Mouse (Mus musculus) midbrain, embryonic 15.5 days (tissue): ENCODE data around the gene Fam178b. TPM values are rescaled to one million over a fixed set of nuclear protein-coding genes. Genes with fewer than 3 reads are reported as not detected.
A peak's percentile ranks its signal among the peaks of the same experiment; 100 is the strongest.

Experiments used
- ATAC-seq: fragments of 200-750 bp; cut with Nextera tagmentation; replicated peaks from 2 replicates; pipeline ENCODE4 v1.8.0; 2017; ENCODE audit warnings: moderate TSS enrichment
- H3K27ac ChIP-seq: fragments of 300-500 bp; sonication (generic); 2 replicates; pipeline ENCODE4 v1.5.1; 2015; ENCODE audit warnings: mild to moderate bottlenecking, inconsistent platforms
- H3K27me3 ChIP-seq: fragments of 300-500 bp; sonication (generic); replicated peaks from 2 replicates; pipeline ENCODE4 v1.6.1; 2015; ENCODE audit warnings: inconsistent platforms
- H3K36me3 ChIP-seq: fragments of 300-500 bp; sonication (generic); replicated peaks from 2 replicates; pipeline ENCODE4 v1.6.1; 2015; ENCODE audit warnings: inconsistent platforms
- H3K4me1 ChIP-seq: fragments of 300-500 bp; sonication (generic); 2 replicates; pipeline ENCODE4 v1.6.1; 2015; ENCODE audit warnings: inconsistent platforms
- H3K4me2 ChIP-seq: fragments of 300-500 bp; sonication (generic); 2 replicates; pipeline ENCODE4 v1.6.1; 2015; ENCODE audit warnings: inconsistent platforms, mild to moderate bottlenecking, moderate library complexity
- H3K4me3 ChIP-seq: fragments of 300-500 bp; sonication (generic); 2 replicates; pipeline ENCODE4 v1.5.1; 2015; ENCODE audit warnings: mild to moderate bottlenecking, inconsistent platforms
- H3K9ac ChIP-seq: fragments of 300-500 bp; sonication (generic); 2 replicates; pipeline ENCODE4 v1.6.1; 2015; ENCODE audit warnings: mild to moderate bottlenecking, inconsistent platforms
- H3K9me3 ChIP-seq: fragments of 300-500 bp; sonication (generic); 2 replicates; pipeline ENCODE4 v1.6.1; 2016; ENCODE audit warnings: inconsistent platforms
- WGBS: fragments of 180-500 bp; shearing (Covaris S2); methylation state at CpG from one replicate; pipeline ENCODE4 v1.1.7; 2015; ENCODE audit warnings: mixed read lengths; 5-methylcytosine and 5-hydroxymethylcytosine counted together
- polyA plus RNA-seq: library from polyadenylated mRNA; unstranded; fragments of >200 nt; fragmentation: Nextera tagmentation; extraction: Ambion mirVana; gene quantifications from 2 replicates; pipeline ENCODE4 v1.2.1, GENCODE M21; 2015

Gene Fam178b
- polyA plus RNA-seq, 1 experiment from 2014 or later, result not detected

DNA sequence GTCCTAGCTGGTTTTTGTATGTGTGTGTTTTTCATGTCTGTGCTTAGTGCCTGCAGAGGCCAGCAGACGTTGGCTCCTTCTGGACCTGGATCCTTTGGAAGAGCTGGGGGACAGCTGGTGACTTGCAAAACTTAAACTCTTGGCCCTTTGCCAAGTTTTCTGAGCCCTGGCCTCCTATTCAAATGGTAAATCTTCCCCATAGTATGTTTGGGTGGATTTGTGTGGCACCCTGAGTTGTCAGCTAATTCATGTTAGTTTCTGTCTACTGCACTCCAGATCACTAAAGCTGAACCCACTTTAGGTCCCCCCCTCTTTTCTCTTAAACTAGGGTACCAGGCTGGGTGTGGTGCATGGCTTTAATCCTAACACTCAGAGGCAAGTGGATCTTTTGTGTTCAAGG is 154.6 kb downstream of the Fam178b start:
- H3K9ac ChIP-seq, result no peak overlapping the region
- peak overlapping the region; percentile 65 for H3K27ac ChIP-seq
- 0 out of 2 replicates have a peak, but pooled peaks have one; percentile 8 for ATAC-seq
- no peaks in the 10 kb centered on the region for H3K27me3 ChIP-seq
- H3K4me3 ChIP-seq, result no peak overlapping the region
- WGBS, result 7% methylated on average over 1 of the region's 1 CpGs
- H3K36me3 ChIP-seq, result peaks cover 29% of the 10 kb centered on the region
- H3K4me2 ChIP-seq, result no peak overlapping the region
- H3K4me1 ChIP-seq, result peaks cover 5% of the 10 kb centered on the region; the same call in 1 of the 2 replicates
- no peaks in the 10 kb centered on the region for H3K9me3 ChIP-seq

DNA sequence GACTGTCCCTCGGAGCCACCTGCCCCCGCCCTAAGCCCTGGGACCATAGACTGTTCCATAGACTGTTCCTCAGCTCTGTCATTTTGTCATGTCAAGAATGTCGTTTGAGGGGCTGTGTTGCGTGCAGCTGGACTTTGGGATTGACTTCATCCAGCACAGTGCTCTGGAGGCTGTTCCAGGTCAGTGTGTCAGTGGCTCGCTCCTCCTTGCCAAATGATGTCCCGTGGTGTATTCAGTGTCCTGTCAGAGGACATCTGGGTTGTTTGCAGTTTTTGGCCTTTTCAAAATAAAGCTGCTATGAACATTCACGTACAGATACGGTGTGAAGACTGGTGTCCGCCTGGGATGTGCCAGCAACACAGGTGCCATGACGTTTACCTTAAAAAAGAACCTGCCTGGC is 156.1 kb downstream of the Fam178b start:
- Histone ChIP-seq H3K4me3 (no peak overlapping the region), H3K27ac (no peak overlapping the region), H3K9ac (no peak overlapping the region), H3K4me1 (peaks cover 8% of the 10 kb centered on the region; the same call in 1 of the 2 replicates), H3K27me3 (no peaks in the 10 kb centered on the region), H3K36me3 (peaks cover 37% of the 10 kb centered on the region), H3K9me3 (no peaks in the 10 kb centered on the region), H3K4me2 (no peak overlapping the region)
- WGBS, result 88% methylated on average over 10 of the region's 10 CpGs
- no peak for ATAC-seq

DNA sequence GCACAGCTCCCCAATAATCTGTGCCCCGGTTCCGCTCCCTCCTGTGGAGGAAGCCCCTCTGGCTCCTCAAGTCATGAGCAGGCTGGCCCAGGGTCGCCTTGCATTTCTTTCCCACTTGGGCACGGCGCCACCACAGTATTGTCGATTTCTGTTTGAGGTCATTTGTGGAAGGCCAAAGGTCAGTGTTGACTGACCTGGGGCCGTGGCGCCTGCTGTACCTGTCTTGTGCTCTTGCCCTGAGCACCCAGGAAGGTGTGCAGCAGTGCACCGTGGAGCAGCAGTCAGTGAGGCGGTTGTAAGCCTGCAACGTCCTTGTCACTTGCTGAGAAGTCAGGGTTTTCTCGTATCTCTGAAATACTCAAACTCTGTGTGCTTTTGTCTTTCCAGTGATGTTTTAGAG is 157.2 kb downstream of the Fam178b start:
- no peak for ATAC-seq
- Histone ChIP-seq H3K36me3 (peaks cover 48% of the 10 kb centered on the region), H3K4me2 (no peak overlapping the region), H3K9ac (no peak overlapping the region), H3K4me3 (no peak overlapping the region), H3K27me3 (no peaks in the 10 kb centered on the region), H3K27ac (no peak overlapping the region), H3K9me3 (no peaks in the 10 kb centered on the region), H3K4me1 (peaks cover 8% of the 10 kb centered on the region; the same call in 1 of the 2 replicates)
- 88% methylated on average over 12 of the region's 12 CpGs for WGBS

DNA sequence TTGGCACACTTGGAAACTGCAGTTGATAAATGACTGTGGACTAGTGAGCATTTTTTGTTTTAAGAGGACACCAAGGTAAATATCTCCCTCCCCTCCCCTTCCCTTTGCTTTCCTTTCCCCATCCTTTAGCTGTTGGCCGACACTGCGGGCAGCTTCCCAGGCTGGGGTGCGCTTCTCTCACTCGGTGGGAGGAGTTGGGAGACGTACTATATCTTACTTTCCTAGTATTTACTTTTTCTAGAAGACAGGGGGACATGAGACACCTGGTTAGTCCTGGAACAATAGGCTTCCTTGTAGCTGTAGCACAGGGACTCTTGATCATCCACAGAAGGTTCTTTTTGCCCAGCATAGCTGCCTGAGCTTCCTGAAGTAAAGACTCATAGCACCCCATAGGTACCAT is 158.9 kb downstream of the Fam178b start:
- H3K27me3 ChIP-seq, result no peaks in the 10 kb centered on the region
- H3K4me1 ChIP-seq, result peaks cover 8% of the 10 kb centered on the region; the same call in 1 of the 2 replicates
- H3K4me2 ChIP-seq, result no peak overlapping the region
- ATAC-seq, result no peak
- no peak overlapping the region for H3K9ac ChIP-seq
- peaks cover 55% of the 10 kb centered on the region for H3K36me3 ChIP-seq
- H3K27ac ChIP-seq, result no peak overlapping the region
- H3K4me3 ChIP-seq, result no peak overlapping the region
- WGBS, result 93% methylated on average over 5 of the region's 5 CpGs
- no peaks in the 10 kb centered on the region for H3K9me3 ChIP-seq

DNA sequence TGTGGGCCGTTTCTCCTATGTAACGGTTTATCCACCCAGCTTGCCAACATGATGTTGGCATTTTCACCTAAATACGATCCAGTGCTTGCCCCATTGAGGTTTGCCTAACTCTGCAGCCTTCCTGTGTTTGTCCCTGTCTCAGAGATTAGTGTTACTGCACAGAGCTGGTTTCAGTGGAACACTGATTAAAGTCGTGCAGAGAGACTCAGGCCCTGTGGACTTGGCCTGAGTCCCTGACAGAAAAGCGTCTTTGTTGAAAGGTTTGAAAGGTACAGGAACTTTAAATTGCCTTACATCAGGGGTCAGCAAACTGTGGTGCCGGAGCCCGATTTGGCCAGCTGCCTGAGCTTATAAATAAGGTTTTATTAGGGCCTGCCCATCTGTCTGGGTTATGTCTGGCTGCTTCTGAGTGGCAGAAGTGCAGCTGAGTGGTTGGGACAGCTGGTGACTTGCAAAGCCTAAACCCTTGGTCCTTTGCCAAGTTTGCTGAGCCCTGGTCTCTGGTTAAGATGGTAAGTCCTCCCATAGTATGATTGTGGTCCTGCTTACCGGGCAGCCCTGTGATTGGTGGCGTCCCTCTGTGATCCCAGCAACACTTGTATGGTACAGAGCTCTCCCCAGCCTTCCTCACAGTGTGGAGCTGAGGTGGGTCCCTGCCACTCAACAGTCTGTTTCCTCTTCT is 159.5 kb downstream of the Fam178b start:
- peak; percentile 46 for ATAC-seq
- Histone ChIP-seq H3K36me3 (peaks cover 55% of the 10 kb centered on the region), H3K9me3 (no peaks in the 10 kb centered on the region), H3K9ac (no peak overlapping the region), H3K27me3 (no peaks in the 10 kb centered on the region), H3K4me3 (no peak overlapping the region), H3K27ac (peak overlapping the region; percentile 61; the same call in 1 of the 2 replicates), H3K4me1 (peaks cover 8% of the 10 kb centered on the region; the same call in 1 of the 2 replicates), H3K4me2 (no peak overlapping the region)
- 47% methylated on average over 9 of the region's 9 CpGs for WGBS

DNA sequence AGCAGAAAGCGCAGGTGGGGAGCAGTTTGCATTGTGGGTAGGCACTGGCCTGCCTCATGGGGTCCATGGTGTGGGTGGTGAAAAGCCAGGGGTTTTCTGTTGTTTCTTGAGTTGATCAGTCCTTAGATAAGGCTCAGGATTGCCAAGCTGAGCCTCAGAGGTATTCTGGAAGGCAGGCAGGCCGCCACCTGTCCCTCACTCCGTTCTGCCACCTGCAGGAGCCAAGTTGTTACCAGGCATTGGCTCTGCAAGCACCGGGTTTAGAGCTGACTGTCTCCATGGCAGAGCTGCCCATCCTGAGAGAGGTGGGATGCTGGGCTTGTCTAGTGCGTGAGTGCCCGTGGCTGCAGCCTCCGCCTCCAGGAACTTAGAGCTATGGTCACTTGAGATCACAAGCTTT is 160.8 kb downstream of the Fam178b start:
- Histone ChIP-seq H3K9me3 (no peaks in the 10 kb centered on the region), H3K4me3 (no peak overlapping the region), H3K36me3 (peaks cover 54% of the 10 kb centered on the region), H3K27ac (no peak overlapping the region), H3K4me1 (peaks cover 17% of the 10 kb centered on the region; the same call in 1 of the 2 replicates), H3K4me2 (no peak overlapping the region), H3K9ac (no peak overlapping the region), H3K27me3 (no peaks in the 10 kb centered on the region)
- WGBS, result 92% methylated on average over 7 of the region's 7 CpGs
- ATAC-seq, result no peak

DNA sequence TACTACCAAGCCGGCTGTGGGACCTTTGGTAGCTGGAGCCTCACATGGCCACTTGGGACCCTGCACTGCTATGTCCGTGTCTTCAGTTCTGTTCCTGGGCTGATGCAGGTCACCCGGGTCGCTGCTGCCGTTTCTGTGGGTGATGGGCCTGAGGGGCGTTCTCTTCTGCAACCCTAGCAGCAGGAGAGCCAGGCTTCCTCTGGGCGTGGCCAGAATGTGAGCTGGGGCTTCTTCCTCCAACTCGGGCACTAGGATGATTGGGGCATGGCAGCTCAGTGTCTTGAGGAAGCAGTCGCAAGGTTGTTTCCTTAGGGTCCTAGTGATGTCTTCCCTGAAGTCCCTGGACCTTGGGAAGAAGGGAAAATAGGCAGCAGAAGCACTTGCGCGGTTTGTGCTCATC is 163.4 kb downstream of the Fam178b start:
- Histone ChIP-seq H3K27ac (no peak overlapping the region), H3K4me3 (no peak overlapping the region), H3K4me2 (no peak overlapping the region), H3K9ac (no peak overlapping the region), H3K9me3 (no peaks in the 10 kb centered on the region), H3K4me1 (peaks cover 36% of the 10 kb centered on the region), H3K27me3 (no peaks in the 10 kb centered on the region), H3K36me3 (peaks cover 31% of the 10 kb centered on the region)
- WGBS, result 85% methylated on average over 11 of the region's 11 CpGs
- no peak for ATAC-seq

DNA sequence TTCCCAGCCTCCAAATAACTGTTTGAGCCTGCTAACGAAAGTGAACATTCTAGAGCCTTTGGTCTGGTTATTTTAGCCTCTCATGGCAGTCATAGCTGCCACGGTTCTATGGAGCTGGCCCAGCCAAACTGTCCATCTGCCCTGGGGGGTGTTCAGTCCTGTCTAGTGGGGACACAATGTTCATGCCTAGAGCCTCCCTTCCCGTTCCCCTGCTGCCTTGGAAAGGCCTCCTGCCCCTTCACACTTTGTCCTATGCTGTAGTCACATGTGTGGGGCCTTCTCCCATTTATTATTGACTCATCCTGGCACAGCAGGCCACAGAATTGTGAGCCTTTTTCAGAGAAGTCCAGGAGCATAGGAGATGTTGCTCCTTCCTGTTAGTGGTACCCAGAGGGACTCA is 164.7 kb downstream of the Fam178b start:
- H3K9me3 ChIP-seq, result no peaks in the 10 kb centered on the region
- H3K4me2 ChIP-seq, result no peak overlapping the region
- 90% methylated on average over 3 of the region's 3 CpGs for WGBS
- no peaks in the 10 kb centered on the region for H3K27me3 ChIP-seq
- H3K27ac ChIP-seq, result no peak overlapping the region
- H3K9ac ChIP-seq, result no peak overlapping the region
- peaks cover 44% of the 10 kb centered on the region for H3K4me1 ChIP-seq
- no peak for ATAC-seq
- no peak overlapping the region for H3K4me3 ChIP-seq
- peaks cover 27% of the 10 kb centered on the region for H3K36me3 ChIP-seq

DNA sequence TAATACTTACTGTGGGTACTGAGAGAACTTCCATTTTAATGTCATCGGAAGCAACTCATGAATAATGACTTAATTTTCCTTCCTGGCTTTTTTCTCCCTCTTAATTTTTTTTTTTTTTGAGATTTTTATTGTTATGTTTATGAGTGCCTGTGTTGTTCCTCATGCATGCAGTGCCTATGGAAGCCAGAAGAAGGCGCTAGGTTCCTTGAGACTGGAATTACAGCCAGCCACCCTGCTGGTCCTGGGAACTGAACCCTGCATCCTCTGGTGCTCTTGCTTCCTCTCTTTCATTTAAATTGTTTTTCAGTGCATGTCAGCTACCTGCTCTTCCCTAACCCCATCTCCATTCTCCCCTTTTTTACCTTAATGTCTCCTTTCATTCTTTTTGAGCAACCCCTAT is 169.3 kb downstream of the Fam178b start:
- no peaks in the 10 kb centered on the region for H3K36me3 ChIP-seq
- H3K4me1 ChIP-seq, result peaks cover 46% of the 10 kb centered on the region
- H3K9ac ChIP-seq, result peak overlapping the region; percentile 71
- peak overlapping the region; percentile 87 for H3K4me2 ChIP-seq
- ATAC-seq, result no peak
- peak overlapping the region; percentile 30; the same call in 1 of the 2 replicates for H3K27ac ChIP-seq
- WGBS, result 38% methylated on average over 2 of the region's 2 CpGs
- no peaks in the 10 kb centered on the region for H3K27me3 ChIP-seq
- no peaks in the 10 kb centered on the region for H3K9me3 ChIP-seq
- peak overlapping the region; percentile 74 for H3K4me3 ChIP-seq

DNA sequence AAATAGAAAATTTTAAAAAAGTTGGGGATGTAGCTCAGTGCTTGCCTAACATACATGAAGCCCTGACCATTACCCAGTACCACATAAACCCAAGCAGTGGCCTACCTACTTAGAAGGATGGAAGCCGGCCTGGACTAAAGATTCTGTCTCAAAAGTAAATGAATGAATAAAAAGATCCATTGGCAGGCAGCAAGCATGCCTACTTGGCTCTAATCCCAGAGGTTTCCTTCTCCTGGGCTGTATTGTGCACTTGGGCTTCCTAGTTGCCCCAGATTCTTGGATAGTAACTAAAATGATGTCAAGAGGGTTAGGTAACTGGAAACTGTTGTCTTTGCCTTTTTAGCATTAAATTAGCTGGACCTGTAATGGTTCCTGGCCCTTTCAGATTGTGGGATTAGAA is 169.7 kb downstream of the Fam178b start:
- Histone ChIP-seq H3K27me3 (no peaks in the 10 kb centered on the region), H3K4me1 (peaks cover 45% of the 10 kb centered on the region), H3K4me3 (peak overlapping the region; percentile 74), H3K9me3 (no peaks in the 10 kb centered on the region), H3K9ac (peak overlapping the region; percentile 71), H3K36me3 (no peaks in the 10 kb centered on the region), H3K27ac (peak overlapping the region; percentile 96; the same call in 1 of the 2 replicates), H3K4me2 (peak overlapping the region; percentile 87)
- 0% methylated on average over 1 of the region's 1 CpGs for WGBS
- ATAC-seq, result no peak

DNA sequence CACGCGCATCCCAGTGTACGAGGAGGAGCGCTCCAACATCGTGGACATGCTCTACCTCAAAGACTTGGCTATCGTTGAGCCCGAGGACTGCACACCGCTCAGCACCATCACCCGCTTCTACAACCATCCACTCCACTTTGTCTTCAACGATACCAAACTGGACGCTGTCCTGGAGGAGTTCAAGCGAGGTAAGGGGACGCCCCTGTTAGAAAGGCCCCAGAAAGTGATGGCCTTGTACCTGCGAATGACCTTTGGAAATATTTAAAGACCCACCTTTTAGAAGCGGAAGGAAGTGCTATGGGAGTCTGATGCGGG is 170.1 kb downstream of the Fam178b start:
- H3K27me3 ChIP-seq, result no peaks in the 10 kb centered on the region
- H3K4me2 ChIP-seq, result peak overlapping the region; percentile 87
- peak overlapping the region; percentile 96 for H3K27ac ChIP-seq
- peak overlapping the region; percentile 74 for H3K4me3 ChIP-seq
- 2% methylated on average over 16 of the region's 16 CpGs for WGBS
- no peaks in the 10 kb centered on the region for H3K9me3 ChIP-seq
- H3K9ac ChIP-seq, result peak overlapping the region; percentile 71
- H3K36me3 ChIP-seq, result no peaks in the 10 kb centered on the region
- no peak; the same call in 1 of the 2 replicates for ATAC-seq
- peaks cover 42% of the 10 kb centered on the region for H3K4me1 ChIP-seq
